Mouse (Mus musculus): Measurements from ENCODE around the gene Sema6d. TPM values are rescaled to one million over a fixed set of nuclear protein-coding genes. Genes with fewer than 3 reads are reported as not detected.

Gene Sema6d
- polyA plus RNA-seq, 1 experiment from 2014 or later, result 27.7 TPM

DNA sequence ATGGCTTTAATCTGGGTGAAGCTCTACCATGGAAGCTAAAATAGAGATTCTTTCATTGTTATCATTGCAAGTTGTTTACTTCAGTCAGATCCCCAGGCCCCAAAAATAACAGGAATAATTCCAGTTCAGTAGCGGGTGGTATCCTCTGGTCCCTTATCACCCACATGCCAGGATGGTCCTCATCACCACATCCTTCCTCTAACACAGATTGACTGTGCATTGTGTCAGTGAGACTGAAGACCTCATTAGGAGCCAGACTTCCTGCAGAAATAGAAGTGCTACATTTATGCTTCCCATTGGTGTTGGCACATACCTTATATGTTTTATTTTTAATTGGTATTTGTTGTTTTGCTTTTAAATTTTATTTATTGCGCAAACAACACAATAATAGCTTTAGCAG, 354.4 kb downstream of the Sema6d start:
- Histone ChIP-seq H3K4me3 (ENCODE audit: control insufficient read depth in 1 of 2, insufficient read depth in 1 of 2, low read depth in 1 of 2, low read length in 2 of 2) (no peak overlapping the region), H3K36me3 (ENCODE audit: control insufficient read depth, insufficient read depth, low read length) (no peaks in the 10 kb centered on the region), H3K9me3 (ENCODE audit: control insufficient read depth, low read length) (no peaks in the 10 kb centered on the region), H3K9ac (ENCODE audit: low read length) (no peak overlapping the region), H3K4me1 (ENCODE audit: control insufficient read depth in 2 of 2, insufficient read depth in 2 of 2, low read length in 2 of 2) (peaks cover 8% of the 10 kb centered on the region in 2 experiments; a peak in 3 of 4 replicates), H3K4me2 (ENCODE audit: low read length) (no peak overlapping the region), H3K27ac (replicated peaks in 1 of 2; ENCODE audit: control insufficient read depth in 1 of 2, insufficient read depth in 1 of 2, low read depth in 2 of 2, low read length in 2 of 2) (no peak overlapping the region), H3K27me3 (ENCODE audit: control insufficient read depth, insufficient read depth, low read length) (no peaks in the 10 kb centered on the region)
- 63% methylated on average over 2 of the region's 2 CpGs for WGBS
- no peak for ATAC-seq (ENCODE audit: insufficient number of reproducible peaks, insufficient read depth, low FRiP score, low read depth)

DNA sequence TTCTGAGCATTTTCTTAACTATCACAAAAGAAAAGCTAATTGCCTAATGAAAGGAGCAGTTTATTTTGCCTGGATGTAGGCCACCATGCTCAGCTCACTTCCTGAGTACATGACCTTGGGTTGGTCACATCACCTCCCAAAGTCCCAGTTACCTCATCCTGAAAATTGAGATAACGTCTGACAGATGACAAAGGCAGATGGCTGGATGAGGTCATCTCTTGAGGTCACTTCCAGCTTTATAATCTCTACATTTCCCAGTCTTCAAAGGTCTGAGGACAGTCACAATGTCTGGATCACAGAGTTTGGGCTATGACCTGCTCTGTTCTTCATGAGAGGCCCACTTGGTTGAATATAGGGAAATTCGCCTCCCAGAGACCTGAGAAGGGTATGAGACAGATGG, 366.1 kb downstream of the Sema6d start:
- WGBS, result 53% methylated on average over 2 of the region's 2 CpGs
- peak overlapping the region in 1 of 2 experiments; percentile 44; a peak in 2 of 4 replicates for H3K27ac ChIP-seq (replicated peaks in 1 of 2; ENCODE audit: control insufficient read depth in 1 of 2, insufficient read depth in 1 of 2, low read depth in 2 of 2, low read length in 2 of 2)
- no peak overlapping the region for H3K4me2 ChIP-seq (ENCODE audit: low read length)
- no peaks in the 10 kb centered on the region for H3K36me3 ChIP-seq (ENCODE audit: control insufficient read depth, insufficient read depth, low read length)
- H3K4me1 ChIP-seq (ENCODE audit: control insufficient read depth in 2 of 2, insufficient read depth in 2 of 2, low read length in 2 of 2), result peaks cover 4 to 13% of the 10 kb centered on the region in 2 experiments; a peak in 3 of 4 replicates
- H3K27me3 ChIP-seq (ENCODE audit: control insufficient read depth, insufficient read depth, low read length), result no peaks in the 10 kb centered on the region
- ATAC-seq (ENCODE audit: insufficient number of reproducible peaks, insufficient read depth, low FRiP score, low read depth), result no peak
- no peak overlapping the region for H3K9ac ChIP-seq (ENCODE audit: low read length)
- H3K9me3 ChIP-seq (ENCODE audit: control insufficient read depth, low read length), result no peaks in the 10 kb centered on the region
- no peak overlapping the region for H3K4me3 ChIP-seq (ENCODE audit: control insufficient read depth in 1 of 2, insufficient read depth in 1 of 2, low read depth in 1 of 2, low read length in 2 of 2)

DNA sequence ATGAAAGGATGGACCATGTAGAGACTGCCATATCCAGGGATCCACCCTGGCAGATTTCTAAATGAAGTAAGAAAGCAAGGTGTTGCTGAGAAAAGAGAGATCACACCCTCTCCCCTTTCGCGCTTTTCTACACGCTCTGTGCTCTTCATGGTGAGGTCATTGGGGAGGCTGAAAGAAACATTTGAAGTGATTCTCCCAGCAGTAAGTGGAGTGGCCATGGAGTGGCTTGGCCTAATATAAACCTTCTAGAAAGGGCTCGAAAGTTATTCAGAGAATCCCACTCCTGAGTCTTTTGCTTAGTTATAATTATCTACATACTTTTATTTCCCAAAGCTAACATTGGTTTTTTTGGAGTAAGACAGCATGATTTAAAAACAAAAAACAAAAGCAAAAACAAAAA, 367.2 kb downstream of the Sema6d start:
- Histone ChIP-seq H3K36me3 (ENCODE audit: control insufficient read depth, insufficient read depth, low read length) (no peaks in the 10 kb centered on the region), H3K4me3 (ENCODE audit: control insufficient read depth in 1 of 2, insufficient read depth in 1 of 2, low read depth in 1 of 2, low read length in 2 of 2) (no peak overlapping the region), H3K27me3 (ENCODE audit: control insufficient read depth, insufficient read depth, low read length) (no peaks in the 10 kb centered on the region), H3K4me2 (ENCODE audit: low read length) (no peak overlapping the region), H3K9me3 (ENCODE audit: control insufficient read depth, low read length) (no peaks in the 10 kb centered on the region), H3K4me1 (ENCODE audit: control insufficient read depth in 2 of 2, insufficient read depth in 2 of 2, low read length in 2 of 2) (peaks cover 5 to 23% of the 10 kb centered on the region in 2 experiments; a peak in 3 of 4 replicates), H3K9ac (ENCODE audit: low read length) (no peak overlapping the region), H3K27ac (replicated peaks in 1 of 2; ENCODE audit: control insufficient read depth in 1 of 2, insufficient read depth in 1 of 2, low read depth in 2 of 2, low read length in 2 of 2) (no peak overlapping the region)
- no peak for ATAC-seq (ENCODE audit: insufficient number of reproducible peaks, insufficient read depth, low FRiP score, low read depth)
- 90% methylated on average over 4 of the region's 4 CpGs for WGBS

DNA sequence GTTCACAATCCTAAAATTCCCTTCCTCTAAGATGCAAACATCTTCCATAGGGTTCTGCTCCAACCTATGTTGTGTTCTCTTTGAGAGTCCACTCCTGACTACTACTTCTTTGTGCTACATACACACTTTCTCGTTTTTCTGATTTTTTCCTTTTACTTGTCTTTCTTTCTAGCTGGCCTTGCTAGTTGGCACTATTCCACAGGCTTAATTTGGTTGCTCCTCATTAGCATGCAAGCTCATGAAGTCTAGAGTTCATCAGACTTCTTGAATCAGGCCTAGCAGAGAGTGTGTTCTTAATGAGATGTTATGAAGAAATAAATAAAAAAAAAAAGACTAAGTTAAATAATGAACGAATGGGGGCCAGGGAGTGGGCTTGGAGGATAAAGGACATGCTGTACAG, 368.3 kb downstream of the Sema6d start:
- Histone ChIP-seq H3K4me2 (ENCODE audit: low read length) (no peak overlapping the region), H3K9ac (ENCODE audit: low read length) (no peak overlapping the region), H3K4me3 (ENCODE audit: control insufficient read depth in 1 of 2, insufficient read depth in 1 of 2, low read depth in 1 of 2, low read length in 2 of 2) (no peak overlapping the region), H3K36me3 (ENCODE audit: control insufficient read depth, insufficient read depth, low read length) (no peaks in the 10 kb centered on the region), H3K27me3 (ENCODE audit: control insufficient read depth, insufficient read depth, low read length) (no peaks in the 10 kb centered on the region), H3K27ac (replicated peaks in 1 of 2; ENCODE audit: control insufficient read depth in 1 of 2, insufficient read depth in 1 of 2, low read depth in 2 of 2, low read length in 2 of 2) (no peak overlapping the region), H3K9me3 (ENCODE audit: control insufficient read depth, low read length) (no peaks in the 10 kb centered on the region), H3K4me1 (ENCODE audit: control insufficient read depth in 2 of 2, insufficient read depth in 2 of 2, low read length in 2 of 2) (peaks cover 5 to 28% of the 10 kb centered on the region in 2 experiments; a peak in 3 of 4 replicates)
- no peak for ATAC-seq (ENCODE audit: insufficient number of reproducible peaks, insufficient read depth, low FRiP score, low read depth)
- 81% methylated on average over 2 of the region's 2 CpGs for WGBS

DNA sequence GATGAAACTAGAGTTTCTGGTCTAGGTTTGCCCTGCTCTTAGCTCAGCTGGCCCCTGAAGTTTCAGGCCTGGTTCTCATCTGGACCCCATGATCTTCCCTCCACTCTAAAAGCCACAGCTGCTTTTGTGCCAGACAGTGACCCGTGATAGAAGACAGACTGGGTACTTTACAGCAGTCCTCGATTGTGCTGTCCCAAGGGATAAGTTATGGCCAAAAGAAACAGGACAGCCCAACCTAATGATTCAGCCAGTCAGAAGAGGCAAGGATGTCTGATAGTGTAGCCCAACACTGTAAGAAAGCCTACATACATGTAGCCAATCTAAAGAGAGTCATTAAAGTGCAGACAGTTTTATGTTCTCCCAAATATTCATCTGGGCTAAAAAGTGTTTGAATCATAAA, 371.2 kb downstream of the Sema6d start:
- H3K9me3 ChIP-seq (ENCODE audit: control insufficient read depth, low read length), result no peaks in the 10 kb centered on the region
- H3K4me2 ChIP-seq (ENCODE audit: low read length), result 0 out of 2 replicates have a peak overlapping the region, but pooled peaks have one; percentile 3
- 3% methylated on average over 2 of the region's 2 CpGs for WGBS
- peaks cover 9 to 34% of the 10 kb centered on the region in 2 experiments for H3K4me1 ChIP-seq (ENCODE audit: control insufficient read depth in 2 of 2, insufficient read depth in 2 of 2, low read length in 2 of 2)
- H3K27me3 ChIP-seq (ENCODE audit: control insufficient read depth, insufficient read depth, low read length), result no peaks in the 10 kb centered on the region
- no peak overlapping the region for H3K9ac ChIP-seq (ENCODE audit: low read length)
- peak overlapping the region; percentile 48 to 82 for H3K27ac ChIP-seq (replicated peaks in 1 of 2; ENCODE audit: control insufficient read depth in 1 of 2, insufficient read depth in 1 of 2, low read depth in 2 of 2, low read length in 2 of 2)
- no peaks in the 10 kb centered on the region for H3K36me3 ChIP-seq (ENCODE audit: control insufficient read depth, insufficient read depth, low read length)
- peak; percentile 87 for ATAC-seq (ENCODE audit: insufficient number of reproducible peaks, insufficient read depth, low FRiP score, low read depth)
- no peak overlapping the region for H3K4me3 ChIP-seq (ENCODE audit: control insufficient read depth in 1 of 2, insufficient read depth in 1 of 2, low read depth in 1 of 2, low read length in 2 of 2)

DNA sequence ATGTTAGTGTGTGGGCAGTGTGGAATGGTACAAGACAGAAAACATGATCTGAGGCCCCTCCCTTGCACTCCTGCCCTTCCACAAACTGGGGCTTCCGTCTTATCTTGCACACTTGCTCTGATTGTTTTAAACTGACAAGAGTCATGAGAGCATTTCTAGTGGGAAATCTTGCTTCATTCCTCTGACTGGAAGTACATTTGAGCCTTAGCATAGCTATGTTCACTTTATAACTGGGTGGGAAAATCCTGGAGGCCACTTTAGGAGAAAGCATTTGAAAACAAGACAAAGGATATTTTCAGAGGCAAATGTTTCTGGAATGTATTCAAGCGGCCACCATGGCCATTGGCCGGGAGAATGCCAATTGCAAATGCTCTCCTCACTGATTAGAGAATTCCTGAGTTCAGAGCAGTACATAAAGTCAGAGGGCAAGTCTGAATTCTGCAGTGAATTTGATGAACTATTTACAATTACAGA, 371.6 kb downstream of the Sema6d start:
- no peak overlapping the region for H3K9ac ChIP-seq (ENCODE audit: low read length)
- 7% methylated on average over 3 of the region's 3 CpGs for WGBS
- no peak for ATAC-seq (ENCODE audit: insufficient number of reproducible peaks, insufficient read depth, low FRiP score, low read depth)

DNA sequence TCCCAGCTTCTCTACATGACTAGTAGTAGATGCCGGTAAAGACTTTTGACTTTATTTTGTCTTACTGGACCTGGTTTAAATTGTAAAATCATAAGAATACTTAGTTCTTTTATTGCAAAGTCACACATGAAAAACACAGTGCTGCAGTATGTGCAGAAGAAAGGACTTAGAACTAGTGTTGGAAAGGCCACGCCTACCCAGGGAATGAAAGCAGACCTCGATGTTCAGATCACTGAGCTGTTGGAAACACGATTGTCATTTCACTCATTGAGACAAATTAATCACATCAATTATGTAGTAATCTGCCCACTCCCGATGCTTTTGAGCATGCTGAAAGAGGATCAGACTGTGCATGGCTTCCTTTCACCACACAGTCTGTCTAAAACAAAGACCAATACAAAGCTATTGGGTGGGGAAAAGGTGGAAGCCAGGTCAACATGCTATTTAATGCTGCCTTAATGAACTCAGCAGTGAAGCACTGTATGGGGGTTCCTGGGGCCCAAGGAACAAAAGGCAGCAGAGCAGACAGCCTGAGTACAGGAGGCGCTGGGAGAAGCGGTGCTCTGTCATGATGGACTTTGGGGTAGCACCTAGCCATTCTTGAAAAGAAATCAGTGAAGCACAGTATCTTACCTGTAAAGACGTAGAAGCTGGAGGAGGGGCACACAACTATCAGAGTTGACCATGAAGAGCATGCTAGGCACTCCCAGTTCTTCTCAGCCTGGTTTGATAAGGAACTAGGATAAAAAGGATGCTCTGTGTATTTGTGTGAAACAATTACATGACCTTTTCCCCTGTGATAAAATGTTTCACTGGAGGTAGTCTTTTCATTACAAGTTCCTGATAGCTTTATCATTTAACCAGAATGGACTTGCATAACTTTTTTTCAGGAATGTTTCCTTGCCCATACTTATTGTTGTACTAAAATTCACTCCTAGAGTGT, 375.5 kb downstream of the Sema6d start:
- H3K9ac ChIP-seq (ENCODE audit: low read length), result no peak overlapping the region
- H3K4me1 ChIP-seq (ENCODE audit: control insufficient read depth in 2 of 2, insufficient read depth in 2 of 2, low read length in 2 of 2), result peaks cover 13 to 59% of the 10 kb centered on the region in 2 experiments

More for the DNA sequence above, 371.6 kb downstream of the Sema6d start:
- peak overlapping the region; percentile 3; the same call in 1 of the 2 replicates for H3K4me2 ChIP-seq (ENCODE audit: low read length)
- no peaks in the 10 kb centered on the region for H3K9me3 ChIP-seq (ENCODE audit: control insufficient read depth, low read length)
- H3K36me3 ChIP-seq (ENCODE audit: control insufficient read depth, insufficient read depth, low read length), result no peaks in the 10 kb centered on the region
- peak overlapping the region; percentile 48 to 82 for H3K27ac ChIP-seq (replicated peaks in 1 of 2; ENCODE audit: control insufficient read depth in 1 of 2, insufficient read depth in 1 of 2, low read depth in 2 of 2, low read length in 2 of 2)
- H3K4me1 ChIP-seq (ENCODE audit: control insufficient read depth in 2 of 2, insufficient read depth in 2 of 2, low read length in 2 of 2), result peaks cover 12 to 39% of the 10 kb centered on the region in 2 experiments
- H3K27me3 ChIP-seq (ENCODE audit: control insufficient read depth, insufficient read depth, low read length), result no peaks in the 10 kb centered on the region
- no peak overlapping the region for H3K4me3 ChIP-seq (ENCODE audit: control insufficient read depth in 1 of 2, insufficient read depth in 1 of 2, low read depth in 1 of 2, low read length in 2 of 2)

More for the DNA sequence above, 375.5 kb downstream of the Sema6d start:
- Histone ChIP-seq H3K27me3 (ENCODE audit: control insufficient read depth, insufficient read depth, low read length) (no peaks in the 10 kb centered on the region), H3K27ac (replicated peaks in 1 of 2; ENCODE audit: control insufficient read depth in 1 of 2, insufficient read depth in 1 of 2, low read depth in 2 of 2, low read length in 2 of 2) (no peak overlapping the region), H3K9me3 (ENCODE audit: control insufficient read depth, low read length) (no peaks in the 10 kb centered on the region), H3K4me2 (ENCODE audit: low read length) (no peak overlapping the region), H3K36me3 (ENCODE audit: control insufficient read depth, insufficient read depth, low read length) (no peaks in the 10 kb centered on the region), H3K4me3 (ENCODE audit: control insufficient read depth in 1 of 2, insufficient read depth in 1 of 2, low read depth in 1 of 2, low read length in 2 of 2) (no peak overlapping the region)
- WGBS, result 66% methylated on average over 8 of the region's 8 CpGs
- ATAC-seq (ENCODE audit: insufficient number of reproducible peaks, insufficient read depth, low FRiP score, low read depth), result no peak

Measured in heart, embryonic 14.5 days (tissue).